Mouse (Mus musculus) heart, adult 2 months (tissue): ENCODE results near the gene Trim65. TPM values are rescaled to one million over a fixed set of nuclear protein-coding genes. Genes with fewer than 3 reads are reported as not detected.

ENCODE experiments used
- DNase-seq, 2 experiments: peaks; one replicate each; pipeline ENCODE4 v3.0.0; 2021
- H3K27ac ChIP-seq: fragments of 200-600 bp; 2 replicates; pipeline ENCODE4 v1.8.1; 2022
- H3K27me3 ChIP-seq: fragments of 200-500 bp; 2 replicates; pipeline ENCODE4 v1.6.1; 2012; ENCODE audit warnings: mild to moderate bottlenecking, low read length, inconsistent platforms, mixed read lengths; ENCODE audit not compliant: control insufficient read depth, insufficient read depth
- H3K36me3 ChIP-seq: fragments of 200-500 bp; 2 replicates; pipeline ENCODE4 v1.6.1; 2012; ENCODE audit warnings: low read length, inconsistent platforms; ENCODE audit not compliant: control insufficient read depth, insufficient read depth
- H3K4me1 ChIP-seq: fragments of 200-500 bp; 2 replicates; pipeline ENCODE4 v1.6.1; 2011; ENCODE audit warnings: low read length; ENCODE audit not compliant: control insufficient read depth, insufficient read depth
- H3K4me3 ChIP-seq: fragments of 200-600 bp; 2 replicates; pipeline ENCODE4 v1.8.1; 2022
- H3K79me2 ChIP-seq: fragments of 200-500 bp; replicated peaks from 2 replicates; pipeline ENCODE4 v1.6.1; 2012; ENCODE audit warnings: mild to moderate bottlenecking, inconsistent platforms, low read length, moderate library complexity, mixed read lengths; ENCODE audit not compliant: control insufficient read depth, insufficient read depth
- H3K9ac ChIP-seq: fragments of 200-500 bp; 2 replicates; pipeline ENCODE4 v1.6.1; 2012; ENCODE audit warnings: low read depth, mild to moderate bottlenecking, control low read depth, inconsistent platforms, low read length, mixed read lengths
- CTCF ChIP-seq: fragments of 200-600 bp; IDR thresholded peaks from 2 replicates; pipeline ENCODE4 v1.8.1; 2022; ENCODE audit warnings: antibody characterized with exemption, mild to moderate bottlenecking, moderate library complexity
- EP300 ChIP-seq: fragments of 200-500 bp; IDR thresholded peaks from 2 replicates; pipeline ENCODE4 v1.6.1; 2011; ENCODE audit warnings: low read depth, low read length, control low read depth; ENCODE audit not compliant: insufficient read depth
- POLR2A ChIP-seq: fragments of 200-500 bp; IDR thresholded peaks from 2 replicates; pipeline ENCODE4 v1.6.1; 2011; ENCODE audit warnings: mild to moderate bottlenecking, low read depth, low read length, control low read depth; ENCODE audit not compliant: insufficient read depth
- WGBS: fragments of 180-500 bp; shearing (Covaris S2); methylation state at CpG from one replicate; pipeline ENCODE4 v1.1.7; 2018; 5-methylcytosine and 5-hydroxymethylcytosine counted together
- intact Hi-C: fragments of 180-260 bp; cut with DNase I; formaldehyde crosslinking; loops from one replicate; pipeline ENCODE4 v1.15.1; 2025
- polyA plus RNA-seq: library from polyadenylated mRNA; depleted of rRNA; stranded (reverse); fragments of >200 nt; gene quantifications from 2 replicates; pipeline ENCODE4 v1.2.3, GENCODE M21; 2012
- total RNA-seq, 2 experiments: library from RNA; stranded (reverse); gene quantifications; 2 replicates each; pipeline ENCODE4 v1.2.3; 2021

Gene Trim65
- total and polyA plus RNA-seq, 3 experiments, result 6.1 to 8.8 (median 8.6) TPM

DNA sequence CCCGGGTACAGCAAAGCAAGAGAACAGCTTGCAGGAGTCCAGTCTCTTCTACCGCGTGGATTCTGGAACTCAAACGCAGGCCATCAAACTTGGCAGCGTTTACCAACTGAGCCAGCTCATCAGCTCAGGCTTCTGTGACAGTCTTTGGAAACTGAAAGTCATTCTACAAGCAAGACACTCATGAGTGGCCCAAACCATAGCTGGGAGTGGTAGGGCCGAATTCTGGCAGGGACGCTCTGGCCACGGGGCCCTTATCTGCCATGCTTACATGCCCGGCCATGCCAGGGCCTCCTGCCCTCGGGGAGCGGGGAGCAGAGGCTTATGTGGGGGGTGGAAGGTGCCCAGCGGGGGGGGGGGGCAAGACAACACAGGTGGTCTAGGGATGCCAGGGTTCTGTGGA, 27.4 kb downstream of the Trim65 start:
- H3K4me1 ChIP-seq, result peaks cover 52% of the 10 kb centered on the region
- H3K9ac ChIP-seq, result peak overlapping the region; percentile 46; the same call in 1 of the 2 replicates

DNA sequence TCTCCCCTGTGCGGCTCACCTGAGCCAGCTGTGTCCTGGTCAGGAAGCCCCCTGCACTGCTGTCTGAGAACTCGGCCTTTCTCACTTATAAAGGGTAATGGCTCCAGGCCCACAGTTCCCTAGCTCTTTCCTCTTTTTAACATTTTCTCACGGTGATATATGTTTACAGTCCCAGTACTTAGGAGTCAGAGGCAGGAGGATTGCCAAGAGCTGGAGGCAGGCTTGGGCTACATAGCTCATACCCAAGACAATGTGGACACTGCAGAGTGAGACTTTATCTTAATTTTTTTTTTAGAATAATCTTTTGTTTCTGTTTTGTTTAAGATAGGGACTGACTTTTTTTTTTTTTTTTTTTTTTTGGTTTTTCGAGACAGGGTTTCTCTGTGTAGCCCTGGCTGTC, 28.5 kb downstream of the Trim65 start:
- H3K79me2 ChIP-seq, result no peaks in the 10 kb centered on the region
- peak overlapping the region; percentile 23; the same call in 1 of the 2 replicates for H3K9ac ChIP-seq
- TF ChIP-seq EP300, result no peak
- no peak for TF ChIP-seq POLR2A
- no peak for TF ChIP-seq CTCF
- 29% methylated on average over 3 of the region's 4 CpGs for WGBS
- H3K4me1 ChIP-seq, result peaks cover 52% of the 10 kb centered on the region
- peaks cover 27% of the 10 kb centered on the region for H3K36me3 ChIP-seq
- H3K27me3 ChIP-seq, result no peaks in the 10 kb centered on the region
- H3K4me3 ChIP-seq, result no peak overlapping the region
- intact Hi-C loops, result no loop called here
- DNase-seq, result no peak
- H3K27ac ChIP-seq, result peak overlapping the region; percentile 97

More for the DNA sequence above, 27.4 kb downstream of the Trim65 start:
- intact Hi-C loops, result no loop called here
- WGBS, result 14% methylated on average over 12 of the region's 12 CpGs
- H3K79me2 ChIP-seq, result no peaks in the 10 kb centered on the region
- no peak overlapping the region; the same call in 1 of the 2 replicates for H3K4me3 ChIP-seq
- H3K27me3 ChIP-seq, result no peaks in the 10 kb centered on the region
- H3K27ac ChIP-seq, result peak overlapping the region; percentile 97
- H3K36me3 ChIP-seq, result peaks cover 27% of the 10 kb centered on the region
- TF ChIP-seq EP300, result no peak
- peak; percentile 55 to 59 for DNase-seq

GRCm38 (mm10) chr11:116101931-116102381, 29.0 kb downstream of the Trim65 start:
- TF ChIP-seq POLR2A (0 out of 2 replicates have a peak, but pooled peaks have one; percentile 38), EP300 (no peak; the same call in 1 of the 2 replicates), CTCF (peak; percentile 17; the same call in 1 of the 2 replicates)
- intact Hi-C loops, result no loop called here
- Histone ChIP-seq H3K36me3 (peaks cover 27% of the 10 kb centered on the region), H3K4me3 (no peak overlapping the region), H3K27ac (peak overlapping the region; percentile 97), H3K27me3 (no peaks in the 10 kb centered on the region), H3K9ac (peak overlapping the region; percentile 55), H3K79me2 (no peaks in the 10 kb centered on the region), H3K4me1 (peaks cover 52% of the 10 kb centered on the region)
- peak; percentile 82 to 88 for DNase-seq
- 12% methylated on average over 11 of the region's 11 CpGs for WGBS

DNA sequence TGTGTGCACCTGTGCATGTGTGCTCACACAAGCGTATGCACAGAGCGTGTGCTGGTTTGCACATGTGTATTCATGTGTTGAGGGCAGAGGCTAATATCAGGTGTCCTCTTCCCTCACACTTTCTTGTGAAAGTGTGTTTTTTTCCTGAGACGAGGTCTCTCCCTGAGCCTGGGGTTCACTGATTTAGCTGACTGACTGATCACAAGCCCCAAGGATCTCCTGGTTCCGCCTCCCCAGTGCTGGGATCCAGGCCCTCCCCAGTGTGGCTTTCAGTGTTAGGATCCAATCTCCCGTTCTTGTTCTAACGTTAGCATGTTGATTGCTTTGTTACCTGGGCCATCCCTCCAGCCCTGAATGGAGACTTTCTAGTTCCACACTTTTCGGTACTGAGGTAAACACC, 30.1 kb downstream of the Trim65 start:
- WGBS, result 57% methylated on average over 7 of the region's 7 CpGs
- Histone ChIP-seq H3K79me2 (no peaks in the 10 kb centered on the region), H3K27me3 (no peaks in the 10 kb centered on the region), H3K27ac (peak overlapping the region; percentile 97), H3K36me3 (peaks cover 27% of the 10 kb centered on the region), H3K4me3 (no peak overlapping the region), H3K4me1 (peaks cover 50% of the 10 kb centered on the region), H3K9ac (peak overlapping the region; percentile 23)
- TF ChIP-seq EP300 (no peak), CTCF (no peak), POLR2A (no peak)
- intact Hi-C loops, result no loop called here
- no peak for DNase-seq

- Histone ChIP-seq H3K9ac (peak overlapping the region; percentile 23), H3K27me3 (no peaks in the 10 kb centered on the region), H3K4me3 (no peak overlapping the region), H3K27ac (peak overlapping the region; percentile 97), H3K36me3 (peaks cover 27% of the 10 kb centered on the region), H3K79me2 (no peaks in the 10 kb centered on the region), H3K4me1 (peaks cover 50% of the 10 kb centered on the region)
- peak; percentile 92 for TF ChIP-seq EP300
- no peak for TF ChIP-seq CTCF
- peak; percentile 78 for TF ChIP-seq POLR2A
- 6% methylated on average over 6 of the region's 6 CpGs for WGBS
- peak; percentile 87 to 93 for DNase-seq
- intact Hi-C loops, result no loop called here
These were observed 30.5 kb downstream of the Trim65 start for GRCm38 (mm10) chr11:116100385-116100784.

GRCm38 (mm10) chr11:116099462-116099861, 31.5 kb downstream of the Trim65 start:
- no peaks in the 10 kb centered on the region for H3K27me3 ChIP-seq
- peak overlapping the region; percentile 36 for H3K9ac ChIP-seq
- no peaks in the 10 kb centered on the region for H3K79me2 ChIP-seq
- H3K36me3 ChIP-seq, result peaks cover 23% of the 10 kb centered on the region
- DNase-seq, result no peak
- no peak overlapping the region for H3K4me3 ChIP-seq
- intact Hi-C loops, result no loop called here
- H3K27ac ChIP-seq, result peak overlapping the region; percentile 97
- TF ChIP-seq CTCF (no peak), POLR2A (no peak), EP300 (no peak; the same call in 1 of the 2 replicates)
- peaks cover 49% of the 10 kb centered on the region for H3K4me1 ChIP-seq
- 61% methylated on average over 6 of the region's 6 CpGs for WGBS
